Mouse (Mus musculus) skeletal muscle tissue, adult 2 months (tissue): Measurements from ENCODE around the gene Mansc4.

Experiments used
- DNase-seq: peaks from one replicate; pipeline ENCODE4 v3.0.0-alpha.2; 2012; ENCODE audit warnings: low read depth, low spot score

The Mansc4 gene

DNA sequence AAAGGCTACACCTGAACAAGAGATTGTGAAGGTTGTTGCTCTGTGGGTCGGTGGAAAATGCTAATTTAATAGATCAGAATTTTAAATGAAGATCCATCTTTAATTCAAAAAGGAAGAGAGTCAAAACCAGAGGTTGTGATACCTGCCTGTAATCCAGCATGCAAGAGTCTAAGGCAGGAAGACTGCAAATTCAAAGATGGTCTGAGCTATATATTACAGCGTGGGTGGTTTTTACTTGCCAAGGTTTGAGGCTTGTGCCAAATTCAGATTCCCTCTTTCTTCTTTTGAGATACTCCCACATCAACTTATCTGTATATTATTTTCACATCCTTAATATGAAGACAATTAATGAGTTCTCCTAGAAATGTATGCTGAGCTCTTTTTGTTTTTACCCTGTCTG, 58.4 kb downstream of the Mansc4 start:
- no peak for DNase-seq
